Mouse (Mus musculus): ENCODE results near the gene Ly6g6e. TPM values are rescaled to one million over a fixed set of nuclear protein-coding genes. Genes with fewer than 3 reads are reported as not detected.

Ly6g6e gene
- total and polyA plus RNA-seq, 2 experiments: 0.33 to 0.37 TPM

GRCm38 (mm10) chr17:35105740-35106389, 29.2 kb downstream of the Ly6g6e start:
- TF ChIP-seq POLR2A (IDR thresholded peaks at IDR 0.05; ENCODE audit: extremely low read depth, insufficient read depth, low read length) (no peak), CTCF (IDR thresholded peaks at IDR 0.05; ENCODE audit: low read depth, low read length) (peak; percentile 64)
- DNase-seq (ENCODE audit: extremely low read depth, low read depth, low spot score): no peak
- Histone ChIP-seq H3K27ac (replicated peaks; ENCODE audit: insufficient read depth, low read depth, low read length) (no peak overlapping the region), H3K4me1 (ENCODE audit: control insufficient read depth, insufficient read depth, low read length) (peaks cover 7% of the 10 kb centered on the region; the same call in 1 of the 2 replicates), H3K27me3 (ENCODE audit: control insufficient read depth, insufficient read depth, low read length) (no peaks in the 10 kb centered on the region), H3K4me3 (ENCODE audit: insufficient read depth, low read depth, low read length) (no peak overlapping the region), H3K79me2 (ENCODE audit: control insufficient read depth, insufficient read depth, low read length) (no peaks in the 10 kb centered on the region), H3K36me3 (ENCODE audit: control insufficient read depth, insufficient read depth, low read length) (peaks cover 8% of the 10 kb centered on the region), H3K9ac (ENCODE audit: low read depth, low read length) (no peak overlapping the region)
- 43% methylated on average over 13 of the region's 13 CpGs for WGBS

GRCm38 (mm10) chr17:35106522-35106921, 29.8 kb downstream of the Ly6g6e start:
- Histone ChIP-seq H3K36me3 (ENCODE audit: control insufficient read depth, insufficient read depth, low read length) (peaks cover 5% of the 10 kb centered on the region; the same call in 1 of the 2 replicates), H3K79me2 (ENCODE audit: control insufficient read depth, insufficient read depth, low read length) (no peaks in the 10 kb centered on the region), H3K27me3 (ENCODE audit: control insufficient read depth, insufficient read depth, low read length) (no peaks in the 10 kb centered on the region), H3K4me1 (ENCODE audit: control insufficient read depth, insufficient read depth, low read length) (peaks cover 7% of the 10 kb centered on the region; the same call in 1 of the 2 replicates), H3K9ac (ENCODE audit: low read depth, low read length) (no peak overlapping the region), H3K27ac (replicated peaks; ENCODE audit: insufficient read depth, low read depth, low read length) (no peak overlapping the region), H3K4me3 (ENCODE audit: insufficient read depth, low read depth, low read length) (no peak overlapping the region)
- no peak for TF ChIP-seq CTCF (IDR thresholded peaks at IDR 0.05; ENCODE audit: low read depth, low read length)
- no peak for TF ChIP-seq POLR2A (IDR thresholded peaks at IDR 0.05; ENCODE audit: extremely low read depth, insufficient read depth, low read length)
- WGBS: 80% methylated on average over 3 of the region's 3 CpGs
- no peak for DNase-seq (ENCODE audit: extremely low read depth, low read depth, low spot score)

- Histone ChIP-seq H3K36me3 (ENCODE audit: control insufficient read depth, insufficient read depth, low read length) (no peaks in the 10 kb centered on the region), H3K9ac (ENCODE audit: low read depth, low read length) (no peak within 1 kb of the TSS), H3K4me1 (ENCODE audit: control insufficient read depth, insufficient read depth, low read length) (peaks cover 4% of the 10 kb centered on the region; the same call in 1 of the 2 replicates), H3K79me2 (ENCODE audit: control insufficient read depth, insufficient read depth, low read length) (no peaks in the 10 kb centered on the region), H3K4me3 (ENCODE audit: insufficient read depth, low read depth, low read length) (no peak within 1 kb of the TSS), H3K27ac (replicated peaks; ENCODE audit: insufficient read depth, low read depth, low read length) (no peak within 1 kb of the TSS), H3K27me3 (ENCODE audit: control insufficient read depth, insufficient read depth, low read length) (no peaks in the 10 kb centered on the region)
- no peak for TF ChIP-seq CTCF (IDR thresholded peaks at IDR 0.05; ENCODE audit: low read depth, low read length)
- no peak for TF ChIP-seq POLR2A (IDR thresholded peaks at IDR 0.05; ENCODE audit: extremely low read depth, insufficient read depth, low read length)
- no peak for DNase-seq (ENCODE audit: extremely low read depth, low read depth, low spot score)
- 88% methylated on average over 6 of the region's 6 CpGs for WGBS
Measured at GRCm38 (mm10) chr17:35108097-35108496, 31.4 kb downstream of the Ly6g6e start, which contains the start of gene Ly6g5c. Gene Ly6g5c, plus strand, starts transcription at chr17:35108279.

- no peaks in the 10 kb centered on the region for H3K27me3 ChIP-seq (ENCODE audit: control insufficient read depth, insufficient read depth, low read length)
- whole genome bisulfite sequencing: 75% methylated on average over 9 of the region's 9 CpGs
- H3K36me3 ChIP-seq (ENCODE audit: control insufficient read depth, insufficient read depth, low read length): peaks cover 10% of the 10 kb centered on the region; the same call in 1 of the 2 replicates
- no peaks in the 10 kb centered on the region for H3K79me2 ChIP-seq (ENCODE audit: control insufficient read depth, insufficient read depth, low read length)
- TF ChIP-seq POLR2A (IDR thresholded peaks at IDR 0.05; ENCODE audit: extremely low read depth, insufficient read depth, low read length) (no peak), CTCF (IDR thresholded peaks at IDR 0.05; ENCODE audit: low read depth, low read length) (no peak)
- no peak for DNase-seq (ENCODE audit: extremely low read depth, low read depth, low spot score)
- no peak overlapping the region for H3K27ac ChIP-seq (replicated peaks; ENCODE audit: insufficient read depth, low read depth, low read length)
- no peak overlapping the region for H3K4me3 ChIP-seq (ENCODE audit: insufficient read depth, low read depth, low read length)
- H3K9ac ChIP-seq (ENCODE audit: low read depth, low read length): peak overlapping the region; percentile 37
- H3K4me1 ChIP-seq (ENCODE audit: control insufficient read depth, insufficient read depth, low read length): no peaks in the 10 kb centered on the region
Measured at GRCm38 (mm10) chr17:35111774-35112173, 35.1 kb downstream of the Ly6g6e start.

- TF ChIP-seq POLR2A (IDR thresholded peaks at IDR 0.05; ENCODE audit: extremely low read depth, insufficient read depth, low read length): no peak
- peak; percentile 65 for TF ChIP-seq CTCF (IDR thresholded peaks at IDR 0.05; ENCODE audit: low read depth, low read length)
- peaks cover 7% of the 10 kb centered on the region for H3K4me1 ChIP-seq (ENCODE audit: control insufficient read depth, insufficient read depth, low read length)
- 88% methylated on average over 8 of the region's 8 CpGs for WGBS
- H3K4me3 ChIP-seq (ENCODE audit: insufficient read depth, low read depth, low read length): no peak within 1 kb of the TSS
- no peak for DNase-seq (ENCODE audit: extremely low read depth, low read depth, low spot score)
- H3K27me3 ChIP-seq (ENCODE audit: control insufficient read depth, insufficient read depth, low read length): no peaks in the 10 kb centered on the region
- peaks cover 25% of the 10 kb centered on the region; the same call in 1 of the 2 replicates for H3K36me3 ChIP-seq (ENCODE audit: control insufficient read depth, insufficient read depth, low read length)
- H3K27ac ChIP-seq (replicated peaks; ENCODE audit: insufficient read depth, low read depth, low read length): no peak within 1 kb of the TSS
- H3K79me2 ChIP-seq (ENCODE audit: control insufficient read depth, insufficient read depth, low read length): peaks cover 2% of the 10 kb centered on the region
- no peak within 1 kb of the TSS for H3K9ac ChIP-seq (ENCODE audit: low read depth, low read length)
Measured at GRCm38 (mm10) chr17:35115046-35116019, 38.6 kb downstream of the Ly6g6e start, which contains the start of gene Ly6g5b. Gene Ly6g5b, minus strand, starts transcription at chr17:35115428.

Measured in liver, adult 2 months (tissue).